Mouse (Mus musculus) CH12.LX (cell line): ENCODE measurements at regions not wholly inside any gene's neighbourhood (a gene's known extent, or its start where the extent isn't known, plus 50 kb on each side); places are given as distances from the start of the nearest gene placed in this dataset.

Experiments
- DNase-seq: peaks from one replicate; pipeline ENCODE4 v3.0.0-alpha.2; 2013; ENCODE audit errors: extremely low read depth
- H3K27ac ChIP-seq: 2 replicates; pipeline ENCODE4 v1.5.1; 2012; ENCODE audit warnings: low read depth, mild to moderate bottlenecking, control low read depth, moderate library complexity; ENCODE audit not compliant: insufficient read depth
- H3K27me3 ChIP-seq: replicated peaks from 2 replicates; pipeline ENCODE3; 2012; ENCODE audit warnings: inconsistent platforms
- H3K36me3 ChIP-seq, 2 experiments: replicated peaks in 1 of 2; 2 replicates each; pipeline versions ENCODE3 to v1.6.1; 2012; ENCODE audit warnings: inconsistent platforms in 1 of 2, low read length in 1 of 2, mild to moderate bottlenecking in 1 of 2, mixed read lengths in 1 of 2, moderate library complexity in 1 of 2; ENCODE audit not compliant: control insufficient read depth in 1 of 2, insufficient read depth in 1 of 2
- H3K4me1 ChIP-seq, 2 experiments: 2 replicates each; pipeline ENCODE4 v1.6.1; 2012; ENCODE audit warnings: inconsistent platforms in 1 of 2, moderate library complexity in 1 of 2; ENCODE audit not compliant: insufficient read depth in 2 of 2, control insufficient read depth in 1 of 2
- H3K4me2 ChIP-seq: 2 replicates; pipeline ENCODE4 v1.6.1; 2012; ENCODE audit warnings: low read depth, mild to moderate bottlenecking, control low read depth; ENCODE audit not compliant: poor library complexity, insufficient read depth, severe bottlenecking
- H3K4me3 ChIP-seq, 3 experiments: fragments of 150-350 bp in 1 of 3; sonication (generic) in 1 of 3; replicated peaks in 1 of 3; 2 replicates each; pipeline versions ENCODE3 to v1.5.1; 2011 to 2012; ENCODE audit warnings: low read depth in 2 of 3, low read length in 2 of 3, mild to moderate bottlenecking in 2 of 3, moderate library complexity in 2 of 3, control low read depth in 1 of 3, improper control_type of control experiment in 1 of 3, inconsistent platforms in 1 of 3, mixed read lengths in 1 of 3; ENCODE audit not compliant: poor library complexity in 1 of 3
- H3K79me2 ChIP-seq: replicated peaks from 2 replicates; pipeline ENCODE4 v1.6.1; 2012; ENCODE audit warnings: mild to moderate bottlenecking, moderate library complexity; ENCODE audit not compliant: control insufficient read depth, poor library complexity, insufficient read depth, severe bottlenecking; ENCODE audit errors: extremely low read depth
- H3K9ac ChIP-seq: 2 replicates; pipeline ENCODE4 v1.6.1; 2012; ENCODE audit warnings: low read depth, mild to moderate bottlenecking, control low read depth, moderate library complexity; ENCODE audit not compliant: insufficient read depth
- H3K9me3 ChIP-seq: replicated peaks from 2 replicates; pipeline ENCODE3; 2012; ENCODE audit warnings: low read length, inconsistent platforms, mixed read lengths
- BHLHE40 ChIP-seq: IDR thresholded peaks from 2 replicates; pipeline ENCODE4 v1.6.1; 2011; ENCODE audit warnings: mild to moderate bottlenecking, low read depth, low read length, improper control_type of control experiment
- CHD1 ChIP-seq: IDR thresholded peaks from 2 replicates; pipeline ENCODE4 v1.6.1; 2012; ENCODE audit warnings: low read depth, low read length, improper control_type of control experiment, inconsistent platforms
- E2F4 ChIP-seq: IDR thresholded peaks from 2 replicates; pipeline ENCODE4 v1.6.1; 2011; ENCODE audit warnings: low read depth, low read length, improper control_type of control experiment; ENCODE audit not compliant: insufficient replicate concordance
- EP300 ChIP-seq: IDR thresholded peaks from 2 replicates; pipeline ENCODE4 v1.6.1; 2011; ENCODE audit warnings: low read length, improper control_type of control experiment
- HCFC1 ChIP-seq: IDR thresholded peaks from 2 replicates; pipeline ENCODE4 v1.6.1; 2012; ENCODE audit warnings: low read depth, mild to moderate bottlenecking, inconsistent platforms, low read length, improper control_type of control experiment
- JUND ChIP-seq: conservative IDR thresholded peaks from 2 replicates; pipeline ENCODE4 v1.6.1; 2011; ENCODE audit warnings: low read depth, low read length, improper control_type of control experiment
- MAZ ChIP-seq: IDR thresholded peaks from 2 replicates; pipeline ENCODE4 v1.6.1; 2012; ENCODE audit warnings: low read depth, mild to moderate bottlenecking, inconsistent platforms, low read length, improper control_type of control experiment, moderate library complexity
- MEF2A ChIP-seq: IDR thresholded peaks from 2 replicates; pipeline ENCODE4 v1.6.1; 2014; ENCODE audit warnings: low read depth, mild to moderate bottlenecking, inconsistent platforms, low read length, improper control_type of control experiment, borderline replicate concordance
- MXI1 ChIP-seq: IDR thresholded peaks from 2 replicates; pipeline ENCODE4 v1.6.1; 2011; ENCODE audit warnings: mild to moderate bottlenecking, low read depth, low read length, improper control_type of control experiment
- PAX5 ChIP-seq: IDR thresholded peaks from 2 replicates; pipeline ENCODE4 v1.6.1; 2012; ENCODE audit warnings: low read length, inconsistent platforms, mixed read lengths
- POLR2AphosphoS2 ChIP-seq: IDR thresholded peaks from 2 replicates; pipeline ENCODE4 v1.6.1; 2011; ENCODE audit warnings: low read depth, low read length, improper control_type of control experiment
- SIN3A ChIP-seq: IDR thresholded peaks from 2 replicates; pipeline ENCODE4 v1.6.1; 2012; ENCODE audit warnings: low read length, improper control_type of control experiment, inconsistent platforms
- TBP ChIP-seq: conservative IDR thresholded peaks from 2 replicates; pipeline ENCODE4 v1.6.1; 2011; ENCODE audit warnings: low read depth, low read length, improper control_type of control experiment
- UBTF ChIP-seq: IDR thresholded peaks from 2 replicates; pipeline ENCODE4 v1.6.1; 2012; ENCODE audit warnings: low read depth, mild to moderate bottlenecking, inconsistent platforms, low read length, improper control_type of control experiment, moderate library complexity
- USF1 ChIP-seq: IDR thresholded peaks from 2 replicates; pipeline ENCODE4 v1.6.1; 2014; ENCODE audit warnings: low read depth, mild to moderate bottlenecking, inconsistent platforms, low read length, improper control_type of control experiment
- USF2 ChIP-seq: conservative IDR thresholded peaks from 2 replicates; pipeline ENCODE4 v1.6.1; 2011; ENCODE audit warnings: low read depth, low read length, improper control_type of control experiment
- ZC3H11A ChIP-seq: IDR thresholded peaks from 2 replicates; pipeline ENCODE4 v1.6.1; 2012; ENCODE audit warnings: low read depth, mild to moderate bottlenecking, inconsistent platforms, low read length, improper control_type of control experiment
- ZNF384 ChIP-seq: IDR thresholded peaks from 2 replicates; pipeline ENCODE4 v1.6.1; 2012; ENCODE audit warnings: low read depth, low read length, improper control_type of control experiment, inconsistent platforms
- dilution Hi-C: fragments of 300-500 bp; cut with MboI; formaldehyde crosslinking; loops from 2 replicates; pipeline ENCODE4 v1.14.3; 2020; ENCODE audit warnings: low sequenced_read_pairs; ENCODE audit not compliant: extremely low pct_unique_long_range_greater_than_20kb, extremely low pct_ligation_motif_present
- in situ Hi-C: fragments of 300-500 bp; cut with MboI; formaldehyde crosslinking; loops from 3 replicates; pipeline ENCODE4 v1.14.3; 2019; ENCODE audit warnings: low sequenced_read_pairs, low pct_ligation_motif_present, low pct_unique_long_range_greater_than_20kb, mixed read lengths

DNA sequence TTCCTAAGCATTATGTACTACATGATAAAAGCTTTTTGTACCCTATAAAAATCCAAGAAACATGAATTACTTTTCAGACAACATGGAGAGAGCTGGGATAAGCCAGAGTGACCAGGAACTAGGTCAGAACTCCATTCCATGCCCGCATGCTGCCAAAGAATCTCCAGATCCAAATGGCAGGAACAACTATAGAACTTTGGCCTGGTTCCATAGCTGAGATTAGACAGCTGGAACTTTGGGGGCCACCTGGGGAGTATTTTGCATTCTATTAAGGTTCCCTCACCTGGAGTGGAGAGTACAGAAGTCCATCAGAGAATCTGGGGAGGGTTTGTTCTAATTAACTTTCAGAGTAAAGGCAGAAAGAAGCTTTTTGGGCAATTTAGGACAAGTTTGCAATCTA is 327.7 kb downstream of the Sqor start:
- no peak overlapping the region for H3K4me2 ChIP-seq
- TF ChIP-seq BHLHE40 = no peak
- no peak for TF ChIP-seq ZNF384
- no peak for TF ChIP-seq ZC3H11A
- dilution Hi-C loops (no loop called here), in situ Hi-C loops (no loop called here)
- H3K27ac ChIP-seq = no peak overlapping the region
- no peaks in the 10 kb centered on the region for H3K4me1 ChIP-seq
- H3K79me2 ChIP-seq = no peaks in the 10 kb centered on the region
- DNase-seq = no peak
- H3K36me3 ChIP-seq = no peaks in the 10 kb centered on the region
- H3K9ac ChIP-seq = no peak overlapping the region
- H3K4me3 ChIP-seq = no peak overlapping the region
- no peaks in the 10 kb centered on the region for H3K27me3 ChIP-seq
- no peaks in the 10 kb centered on the region for H3K9me3 ChIP-seq

DNA sequence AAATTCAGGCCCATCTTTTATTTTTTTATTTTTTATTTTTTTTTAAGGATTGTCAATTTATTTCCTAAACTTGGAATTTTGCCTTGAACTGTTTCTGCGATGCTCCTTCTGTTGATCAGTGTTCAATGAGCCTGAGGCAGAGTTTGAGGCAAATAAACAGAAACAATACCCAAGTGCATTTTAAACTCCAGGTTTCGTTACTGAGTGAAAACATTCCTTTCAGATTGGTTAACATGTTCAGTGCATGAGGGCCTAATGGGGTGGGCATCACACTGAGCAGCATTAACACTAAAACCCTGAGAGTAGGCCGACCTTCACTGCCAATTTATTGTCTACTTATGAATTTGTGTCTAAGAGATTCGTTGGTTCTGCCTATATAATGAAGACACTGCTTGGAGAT is 338.5 kb downstream of the Sqor start:
- Histone ChIP-seq H3K79me2 (no peaks in the 10 kb centered on the region), H3K4me2 (no peak overlapping the region), H3K4me3 (no peak overlapping the region), H3K27ac (no peak overlapping the region), H3K9ac (no peak overlapping the region), H3K9me3 (no peaks in the 10 kb centered on the region), H3K27me3 (no peaks in the 10 kb centered on the region), H3K36me3 (no peaks in the 10 kb centered on the region), H3K4me1 (no peaks in the 10 kb centered on the region)
- dilution Hi-C loops (no loop called here), in situ Hi-C loops (no loop called here)
- TF ChIP-seq USF2 = no peak
- no peak for TF ChIP-seq HCFC1
- TF ChIP-seq MAZ = no peak
- TF ChIP-seq EP300 = no peak
- no peak for TF ChIP-seq MEF2A
- no peak for TF ChIP-seq POLR2AphosphoS2
- TF ChIP-seq CHD1 = no peak
- no peak for TF ChIP-seq USF1
- TF ChIP-seq E2F4 = no peak
- TF ChIP-seq UBTF = no peak
- TF ChIP-seq JUND = no peak
- no peak for TF ChIP-seq ZC3H11A
- TF ChIP-seq PAX5 = no peak
- no peak for TF ChIP-seq SIN3A
- no peak for TF ChIP-seq TBP
- no peak for TF ChIP-seq MXI1
- TF ChIP-seq BHLHE40 = no peak
- DNase-seq = no peak
